Mouse (Mus musculus) lung, embryonic 14.5 days (tissue): ENCODE measurements at regions not wholly inside any gene's neighbourhood (a gene's known extent, or its start where the extent isn't known, plus 50 kb on each side); places are given as distances from the start of the nearest gene placed in this dataset.
A peak's percentile ranks its signal among the peaks of the same experiment; 100 is the strongest.

Source experiments
- ATAC-seq: fragments of 200-750 bp; cut with Nextera tagmentation; 2 replicates; pipeline ENCODE4 v1.8.0; 2017; ENCODE audit warnings: mild to moderate bottlenecking, moderate TSS enrichment, moderate library complexity; ENCODE audit not compliant: insufficient read depth
- DNase-seq: peaks from one replicate; pipeline ENCODE4 v3.0.0-alpha.2; 2015
- H3K27ac ChIP-seq: fragments of 300-500 bp; sonication (generic); 2 replicates; pipeline ENCODE4 v1.5.1; 2014; ENCODE audit warnings: low read depth, mild to moderate bottlenecking, moderate library complexity
- H3K27me3 ChIP-seq: fragments of 300-500 bp; sonication (generic); 2 replicates; pipeline ENCODE4 v1.6.1; 2014; ENCODE audit warnings: low read length, control low read depth; ENCODE audit not compliant: insufficient read depth
- H3K36me3 ChIP-seq: fragments of 300-500 bp; sonication (generic); 2 replicates; pipeline ENCODE4 v1.6.1; 2014; ENCODE audit warnings: control low read depth; ENCODE audit not compliant: insufficient read depth
- H3K4me1 ChIP-seq: fragments of 300-500 bp; sonication (generic); 2 replicates; pipeline ENCODE4 v1.6.1; 2014; ENCODE audit warnings: antibody characterized with exemption, control low read depth; ENCODE audit not compliant: insufficient read depth
- H3K4me2 ChIP-seq: fragments of 300-500 bp; sonication (generic); 2 replicates; pipeline ENCODE4 v1.6.1; 2014; ENCODE audit warnings: mild to moderate bottlenecking
- H3K4me3 ChIP-seq: fragments of 300-500 bp; sonication (generic); 2 replicates; pipeline ENCODE4 v1.5.1; 2014; ENCODE audit warnings: low read depth, low read length
- H3K9ac ChIP-seq: fragments of 300-500 bp; sonication (generic); 2 replicates; pipeline ENCODE4 v1.6.1; 2014
- H3K9me3 ChIP-seq: fragments of 300-500 bp; sonication (generic); 2 replicates; pipeline ENCODE4 v1.6.1; 2016; ENCODE audit warnings: low read depth, low read length, control low read depth
- CTCF ChIP-seq: IDR thresholded peaks from 2 replicates; pipeline ENCODE4 v1.5.1; 2016; ENCODE audit warnings: antibody characterized with exemption, low read depth
- WGBS: fragments of 180-500 bp; shearing (Covaris S2); extraction: QIAGEN DNeasy Blood & Tissue Kit; methylation state at CpG from one replicate; pipeline ENCODE4 v1.1.7; 2014; 5-methylcytosine and 5-hydroxymethylcytosine counted together

DNA sequence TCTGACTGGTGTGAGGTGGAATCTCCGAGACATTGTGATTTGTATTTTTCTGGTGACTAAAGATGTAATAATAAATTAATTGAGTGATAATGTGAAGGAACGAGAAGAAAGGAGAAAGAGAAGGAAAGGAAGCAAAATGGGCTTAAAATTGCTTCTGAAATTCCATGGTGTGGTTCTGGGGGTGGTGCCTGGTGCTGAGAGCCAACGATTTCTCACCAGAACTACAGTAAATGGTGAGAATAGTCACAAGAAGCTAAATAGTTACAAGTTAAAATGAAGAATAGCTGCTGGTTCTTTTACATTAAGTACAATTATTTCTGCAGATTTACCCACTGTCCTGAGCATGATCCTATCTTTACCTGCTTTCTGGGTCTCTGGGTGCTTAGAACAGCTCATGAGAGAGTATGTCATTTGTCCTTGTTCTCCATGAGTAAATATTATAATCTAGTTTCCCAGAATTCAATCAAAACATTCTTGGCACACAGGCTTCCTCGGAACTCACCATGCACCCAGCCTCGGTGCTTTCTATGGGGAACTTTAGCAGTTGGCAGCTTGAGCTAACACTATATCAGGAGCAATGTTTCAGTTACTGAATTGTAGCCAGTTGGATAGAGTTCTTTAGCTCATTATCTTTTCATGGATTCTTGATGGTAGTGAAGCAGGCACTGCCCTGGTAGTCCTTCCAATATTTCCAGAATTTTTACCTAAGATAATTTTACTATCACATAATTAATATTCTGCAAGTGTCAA, 1198.6 kb downstream of the Epha7 start:
- no peak overlapping the region for H3K4me2 ChIP-seq
- ATAC-seq (peak; percentile 77; the same call in 1 of the 2 replicates), DNase-seq (peak; percentile 64)
- no peaks in the 10 kb centered on the region for H3K4me1 ChIP-seq
- no peak overlapping the region for H3K4me3 ChIP-seq
- no peak overlapping the region for H3K9ac ChIP-seq
- H3K27me3 ChIP-seq, result no peaks in the 10 kb centered on the region
- TF ChIP-seq CTCF, result no peak
- no peaks in the 10 kb centered on the region for H3K9me3 ChIP-seq
- no peaks in the 10 kb centered on the region for H3K36me3 ChIP-seq
- H3K27ac ChIP-seq, result no peak overlapping the region
- 32% methylated on average over 5 of the region's 5 CpGs for WGBS

DNA sequence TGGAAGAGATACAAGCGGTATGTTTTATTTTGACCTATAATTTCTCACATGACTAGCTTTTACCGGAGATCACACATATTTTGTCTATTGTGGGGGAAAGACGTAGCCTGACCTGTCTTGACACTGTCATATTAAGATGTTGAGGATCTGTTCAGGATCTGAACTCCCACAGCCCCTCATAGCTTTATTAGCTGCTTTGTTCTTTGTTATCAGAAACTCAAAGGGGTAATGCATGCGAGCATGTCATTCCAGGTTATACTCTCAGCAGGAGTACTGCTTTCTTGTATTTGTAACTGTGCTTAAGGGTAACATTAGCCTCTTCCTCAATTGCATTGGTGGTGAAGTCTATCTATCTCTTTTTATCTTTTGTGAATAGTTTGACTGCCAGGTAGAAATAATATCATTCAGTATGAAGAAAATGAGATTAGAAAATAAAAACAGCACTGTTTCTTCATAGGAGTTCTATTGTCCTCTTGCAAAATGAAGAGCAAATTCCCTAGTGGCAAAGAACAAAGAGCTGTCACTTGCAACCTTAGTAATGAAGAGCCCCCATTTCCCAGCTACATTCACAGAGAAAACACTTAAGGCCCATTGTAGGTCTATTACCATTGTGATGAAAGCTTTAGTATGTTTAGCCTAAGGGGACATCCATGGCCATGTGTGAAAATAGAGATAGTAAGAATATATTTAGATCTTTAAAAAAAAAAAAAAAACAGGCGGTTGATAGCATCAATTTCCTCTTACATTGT, 1226.7 kb downstream of the Epha7 start:
- Histone ChIP-seq H3K9me3 (no peaks in the 10 kb centered on the region), H3K4me2 (no peak overlapping the region), H3K9ac (no peak overlapping the region), H3K27me3 (no peaks in the 10 kb centered on the region), H3K4me1 (no peaks in the 10 kb centered on the region), H3K36me3 (no peaks in the 10 kb centered on the region), H3K27ac (no peak overlapping the region), H3K4me3 (no peak overlapping the region)
- WGBS, result 83% methylated on average over 5 of the region's 5 CpGs
- DNase-seq (no peak), ATAC-seq (no peak)
- no peak for TF ChIP-seq CTCF

- Histone ChIP-seq H3K4me3 (no peak overlapping the region), H3K4me1 (no peaks in the 10 kb centered on the region), H3K36me3 (no peaks in the 10 kb centered on the region), H3K9me3 (no peaks in the 10 kb centered on the region), H3K27ac (no peak overlapping the region), H3K27me3 (no peaks in the 10 kb centered on the region), H3K4me2 (no peak overlapping the region), H3K9ac (no peak overlapping the region)
- no peak for DNase-seq
- no peak for TF ChIP-seq CTCF
- no peak for ATAC-seq
- 45% methylated on average over 3 of the region's 3 CpGs for WGBS
Observed at GRCm38 (mm10) chr4:30064987-30065386, 1252.1 kb downstream of the Epha7 start.

DNA sequence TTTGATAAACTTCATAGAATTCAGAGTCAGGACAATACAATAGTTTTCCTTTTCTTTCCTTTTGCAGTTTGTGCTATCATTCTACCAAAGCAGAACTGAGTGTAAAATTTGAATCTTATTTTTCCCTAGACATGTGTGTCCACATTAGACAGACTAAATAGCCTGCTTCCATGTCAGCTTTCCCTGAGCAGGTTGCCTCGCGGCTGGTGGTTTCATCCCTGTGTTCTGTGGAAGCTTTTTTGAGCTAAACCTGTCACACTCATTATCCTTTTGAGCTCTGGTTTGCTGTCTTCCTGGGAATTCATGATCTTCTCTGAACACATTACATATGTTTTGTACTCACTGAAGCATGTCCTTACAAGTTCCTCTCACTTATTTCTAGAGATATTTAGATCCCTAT, 1286.2 kb downstream of the Epha7 start:
- Histone ChIP-seq H3K27me3 (no peaks in the 10 kb centered on the region), H3K4me2 (no peak overlapping the region), H3K9me3 (no peaks in the 10 kb centered on the region), H3K4me1 (no peaks in the 10 kb centered on the region), H3K4me3 (no peak overlapping the region), H3K27ac (no peak overlapping the region), H3K9ac (no peak overlapping the region), H3K36me3 (no peaks in the 10 kb centered on the region)
- 90% methylated on average over 2 of the region's 2 CpGs for WGBS
- no peak for TF ChIP-seq CTCF
- DNase-seq (no peak), ATAC-seq (no peak)

DNA sequence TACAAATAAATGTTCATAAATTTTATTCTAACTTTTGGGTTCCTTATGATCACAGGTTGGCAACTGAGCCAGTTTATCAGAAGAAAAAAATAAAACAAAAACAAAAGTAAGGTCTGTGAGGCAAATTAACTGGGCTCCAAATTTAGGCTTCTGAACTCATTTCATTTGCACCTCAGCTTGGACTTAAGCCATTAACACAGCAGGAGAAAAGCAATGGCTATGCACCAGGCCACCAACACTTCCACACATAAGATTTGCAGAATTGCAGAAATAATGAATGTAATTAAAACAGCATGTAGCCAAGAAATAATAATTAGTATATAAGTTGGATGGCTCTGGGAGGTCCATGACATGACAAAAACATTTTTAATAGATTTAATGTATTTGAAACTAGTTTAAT, 1320.1 kb downstream of the Epha7 start:
- Histone ChIP-seq H3K4me2 (no peak overlapping the region), H3K4me3 (no peak overlapping the region), H3K27me3 (no peaks in the 10 kb centered on the region), H3K9ac (no peak overlapping the region), H3K36me3 (no peaks in the 10 kb centered on the region), H3K9me3 (no peaks in the 10 kb centered on the region), H3K4me1 (no peaks in the 10 kb centered on the region), H3K27ac (no peak overlapping the region)
- ATAC-seq, result no peak
- TF ChIP-seq CTCF, result no peak
- no peak for DNase-seq
